13 mouse cellular contexts compared by ENCODE assay signal in the genomic region with DNA sequence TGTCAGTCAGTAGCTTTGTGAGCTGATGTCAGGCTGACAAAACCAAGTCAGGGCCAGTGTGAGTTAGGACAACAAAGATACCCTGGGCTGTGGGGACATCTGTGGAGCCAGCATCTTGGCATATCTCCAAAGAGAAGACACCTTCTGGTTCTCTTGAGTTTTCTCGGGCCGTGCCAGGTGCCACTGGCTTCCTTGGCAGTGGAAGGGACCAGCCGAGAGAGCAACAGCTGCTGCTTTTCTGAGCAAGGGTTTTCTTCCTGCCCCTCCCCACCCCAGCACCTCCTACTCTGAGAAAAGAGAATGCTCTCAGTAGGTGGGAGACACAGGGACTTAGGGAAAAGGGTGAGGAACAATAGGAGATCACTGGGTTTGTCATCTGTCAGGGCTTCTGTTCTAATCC.
DNase-seq lines count a peak whose midpoint lies in the region; ATAC-seq lines count a peak whose summit lies in the region.
"Had no signal": no experiment of that assay in that cellular context is flagged by ENCODE, and none has a peak within 500 bp of the region (broad histone marks: within the 10 kb centered on the region; RNA-seq: fewer than 3 reads in every experiment).

No protein-coding gene starts in this region.

- no peaks in the 10 kb centered on the region for H3K27me3 ChIP-seq in forebrain, embryonic 16.5 days (replicated peaks; ENCODE audit: control insufficient read depth, insufficient read depth, low read length)
- H3K27me3 ChIP-seq: heart, embryonic 12.5 days; neural tube, embryonic 12.5 days had no signal

- no peak overlapping the region for H3K4me3 ChIP-seq in forebrain, embryonic 16.5 days (replicated peaks; ENCODE audit: low read length)
- H3K4me3 ChIP-seq: heart, embryonic 12.5 days; neural tube, embryonic 12.5 days had no signal

- peaks cover 8% of the 10 kb centered on the region; the same call in 1 of the 2 replicates for H3K4me1 ChIP-seq in forebrain, embryonic 16.5 days (replicated peaks; ENCODE audit: control insufficient read depth, insufficient read depth, low read length)
- H3K4me1 ChIP-seq: neural tube, embryonic 12.5 days had no signal

- peak; percentile 47 for DNase-seq in gastrocnemius, postnatal 14 days
- no peak for DNase-seq in gastrocnemius, postnatal 4 days (ENCODE audit: low spot score in 2 of 2)
- peak; percentile 44 for DNase-seq in right cerebral cortex, adult 18-20 months
- no peak for DNase-seq in right cerebral cortex, postnatal 25 days
- peak; percentile 44 for DNase-seq in thymus, postnatal 4 days
- DNase-seq in adipocyte (ENCODE audit: low spot score): no peak
- no peak for DNase-seq in spleen, adult 12 weeks (ENCODE audit: low spot score)
- DNase-seq: kidney, postnatal 25 days; lung, postnatal 10 days had no signal

- WGBS in forebrain, embryonic 16.5 days: 30% methylated on average over 3 of the region's 3 CpGs

- no peaks in the 10 kb centered on the region for H3K36me3 ChIP-seq in forebrain, embryonic 16.5 days (ENCODE audit: control insufficient read depth, insufficient read depth)
- H3K36me3 ChIP-seq: heart, embryonic 12.5 days; neural tube, embryonic 12.5 days had no signal

- H3K4me2 ChIP-seq in forebrain, embryonic 16.5 days (ENCODE audit: low read length): no peak overlapping the region
- H3K4me2 ChIP-seq: heart, embryonic 12.5 days; liver, embryonic 11.5 days; neural tube, embryonic 12.5 days had no signal

- no peak for ATAC-seq in forebrain, embryonic 16.5 days

- intact Hi-C loops in gastrocnemius, postnatal 14 days (cut with DNase I; ENCODE audit: low total_unique reads): no loop called here

- H3K9me3 ChIP-seq in forebrain, embryonic 16.5 days (ENCODE audit: control insufficient read depth, low read length): no peaks in the 10 kb centered on the region
- H3K9me3 ChIP-seq: heart, embryonic 12.5 days; neural tube, embryonic 12.5 days had no signal

- peak overlapping the region; percentile 28; the same call in 1 of the 2 replicates for H3K27ac ChIP-seq in forebrain, embryonic 16.5 days (ENCODE audit: low read length)
- H3K27ac ChIP-seq: neural tube, embryonic 12.5 days had no signal

- H3K9ac ChIP-seq in forebrain, embryonic 16.5 days (replicated peaks; ENCODE audit: low read depth, low read length): no peak overlapping the region
- H3K9ac ChIP-seq: heart, embryonic 12.5 days; neural tube, embryonic 12.5 days had no signal

Comparison
In these comparisons a context has a peak if more than half of its experiments do, and no peak if none do; other contexts are left out.
1. DNase-seq: peak in gastrocnemius, postnatal 14 days (single experiment), right cerebral cortex, adult 18-20 months (single experiment) and thymus, postnatal 4 days (single experiment); none in gastrocnemius, postnatal 4 days (0 of 2), right cerebral cortex, postnatal 25 days (single experiment), adipocyte (single experiment) and spleen, adult 12 weeks (single experiment).